Mouse (Mus musculus): ENCODE results near the gene Slfn8.
"Not testable (repeated sequence)": the region's sequence is repeated elsewhere in the genome, so short reads cannot be mapped to it uniquely, and the experiment has no call there.

DNA sequence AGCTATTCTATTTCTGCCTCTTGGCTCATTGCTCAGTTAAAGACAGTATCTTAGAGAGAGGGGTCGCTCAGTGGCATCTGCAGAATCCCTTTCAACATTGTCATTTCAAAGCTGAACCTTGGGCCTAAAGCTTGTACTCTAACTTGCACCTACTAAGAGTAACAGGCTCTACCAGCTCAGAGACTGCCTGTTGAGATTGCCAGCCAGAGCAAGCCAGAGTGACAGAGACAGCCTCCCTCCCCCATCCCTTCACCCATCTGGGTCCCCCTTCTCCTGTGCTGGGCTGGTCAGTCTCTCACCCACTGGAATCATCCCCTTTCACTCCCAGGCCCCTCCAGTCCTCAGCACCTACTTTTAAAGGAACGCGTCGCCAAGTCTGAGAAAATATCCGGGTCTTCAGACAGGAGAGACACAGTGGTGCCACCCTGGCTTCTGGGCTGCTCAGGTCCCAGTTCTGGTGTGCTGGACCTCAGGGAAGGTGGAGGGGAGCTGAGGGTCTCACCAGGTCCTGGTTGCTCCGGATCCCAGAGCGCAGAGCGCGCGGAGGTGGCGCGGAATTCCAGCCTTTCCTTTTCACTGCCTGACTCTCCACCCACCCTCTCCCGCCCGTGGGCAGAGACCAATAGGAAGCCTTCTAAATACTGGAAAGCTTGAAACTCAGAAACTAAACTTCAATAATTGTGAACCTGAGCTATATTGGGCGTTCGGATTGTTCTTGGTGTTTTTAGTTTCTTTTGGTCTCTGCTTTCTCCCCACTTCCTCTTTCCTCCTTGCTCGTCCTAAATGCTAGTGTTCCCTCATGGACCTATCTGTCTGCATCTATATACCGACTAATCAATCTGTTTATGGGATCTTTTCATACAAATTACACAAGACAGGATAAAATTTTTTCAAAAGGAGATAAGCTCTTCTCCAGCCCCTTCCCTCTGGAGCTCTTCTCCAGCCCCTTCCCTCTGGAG, 770 bp downstream of the Slfn8 start:
- not testable (repeated sequence) for TF ChIP-seq CTCF (IDR thresholded peaks at IDR 0.05; ENCODE audit: control insufficient read depth, insufficient read depth, insufficient read length); MAX (IDR thresholded peaks at IDR 0.05); MYOG (IDR thresholded peaks at IDR 0.05; ENCODE audit: control insufficient read depth, extremely low read depth, insufficient read length)
